Mouse (Mus musculus): Measurements from ENCODE around the gene Irgm1. TPM values are rescaled to one million over a fixed set of nuclear protein-coding genes. Genes with fewer than 3 reads are reported as not detected.

Gene Irgm1
- total and polyA plus RNA-seq, 2 experiments from 2014 or later = 15.0 to 34.7 TPM

DNA sequence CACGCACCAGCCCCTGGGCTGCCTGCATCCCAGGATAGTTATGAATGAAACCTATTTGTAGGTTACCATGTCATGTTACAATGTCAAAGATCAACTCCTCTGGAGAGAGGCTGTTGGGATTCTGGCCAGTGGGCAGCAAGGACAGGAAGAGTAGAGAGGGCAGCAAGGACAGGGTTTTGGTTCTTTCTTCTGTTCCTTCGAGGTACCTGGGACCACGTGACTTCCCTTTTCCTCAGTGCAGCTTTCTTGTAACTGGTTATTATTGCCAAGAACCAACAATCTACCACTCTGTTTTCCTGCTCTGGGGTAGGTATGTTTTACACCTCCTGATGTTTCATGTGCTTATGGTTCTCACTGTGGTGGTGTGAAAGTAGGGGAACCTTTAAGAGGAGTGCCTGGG is 7.7 kb downstream of the Irgm1 start:
- WGBS = 80% methylated on average over 3 of the region's 3 CpGs
- H3K9me3 ChIP-seq (replicated peaks; ENCODE audit: control insufficient read depth, low read length) = no peaks in the 10 kb centered on the region

DNA sequence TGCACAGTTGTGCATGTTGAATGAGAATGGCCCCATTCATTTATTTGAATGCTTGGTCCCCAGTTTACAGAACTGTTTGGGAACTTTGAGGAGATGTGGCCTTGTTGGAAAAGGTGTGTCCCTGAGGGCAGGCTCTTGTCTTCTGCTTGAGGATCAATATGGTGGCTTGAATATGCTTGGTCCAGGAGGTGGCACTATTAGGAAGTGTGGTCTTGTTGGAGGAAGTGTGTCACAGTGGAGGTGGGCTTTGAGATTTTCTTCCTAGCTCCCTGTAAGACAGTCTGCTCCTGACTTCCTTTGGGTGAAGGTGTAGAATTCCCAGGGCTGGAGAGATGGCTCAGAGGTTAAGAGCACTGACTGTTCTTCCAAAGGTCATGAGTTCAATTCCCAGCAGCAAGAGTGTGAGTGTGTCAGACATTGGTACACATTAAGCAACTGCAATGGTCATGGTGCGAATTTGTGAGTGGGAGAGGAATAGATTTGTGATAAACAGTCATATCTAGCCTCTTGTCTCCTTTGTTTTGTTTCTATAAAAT is 8.6 kb downstream of the Irgm1 start:
- WGBS = 68% methylated on average over 1 of the region's 1 CpGs
- DNase-seq (ENCODE audit: low spot score) = no peak

More for the DNA sequence above, 7.7 kb downstream of the Irgm1 start:
- DNase-seq (ENCODE audit: low spot score) (no peak), ATAC-seq (ENCODE audit: insufficient read depth, low read depth) (no peak)
- peaks cover under 1% of the 10 kb centered on the region; the same call in 1 of the 2 replicates for H3K4me1 ChIP-seq (ENCODE audit: control insufficient read depth, insufficient read depth)
- no peaks in the 10 kb centered on the region for H3K27me3 ChIP-seq (ENCODE audit: control insufficient read depth, insufficient read depth, low read length)
- no peak overlapping the region for H3K9ac ChIP-seq (replicated peaks; ENCODE audit: low read depth, low read length)
- no peak for TF ChIP-seq CTCF (IDR thresholded peaks at IDR 0.05; ENCODE audit: low read depth)
- no peak for TF ChIP-seq EP300 (IDR thresholded peaks at IDR 0.05; ENCODE audit: low read depth)
- peaks cover 19% of the 10 kb centered on the region for H3K36me3 ChIP-seq (replicated peaks; ENCODE audit: control insufficient read depth, insufficient read depth, low read length)
- H3K4me3 ChIP-seq (ENCODE audit: low read depth, low read length) = no peak overlapping the region
- H3K4me2 ChIP-seq (ENCODE audit: low read depth, low read length) = no peak overlapping the region
- H3K27ac ChIP-seq (ENCODE audit: low read depth) = no peak overlapping the region

DNA sequence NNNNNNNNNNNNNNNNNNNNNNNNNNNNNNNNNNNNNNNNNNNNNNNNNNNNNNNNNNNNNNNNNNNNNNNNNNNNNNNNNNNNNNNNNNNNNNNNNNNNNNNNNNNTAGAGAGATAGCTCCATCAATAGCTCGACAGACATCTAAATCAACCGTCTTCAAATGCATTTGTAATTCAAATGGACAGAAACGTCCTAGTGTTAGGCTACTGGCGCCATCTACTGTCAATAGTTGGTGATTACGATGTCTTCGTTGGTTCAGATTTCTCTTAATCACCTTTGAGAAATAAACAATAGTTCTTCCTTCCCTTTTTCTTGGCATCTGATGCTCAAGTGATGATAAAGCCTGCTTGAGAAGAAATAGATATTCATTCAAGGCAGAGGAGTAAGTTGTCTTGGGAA is 12.5 kb downstream of the Irgm1 start:
- Histone ChIP-seq H3K4me2 (ENCODE audit: low read depth, low read length) (peak overlapping the region; percentile 60; the same call in 1 of the 2 replicates), H3K27ac (ENCODE audit: low read depth) (no peak overlapping the region), H3K27me3 (ENCODE audit: control insufficient read depth, insufficient read depth, low read length) (no peaks in the 10 kb centered on the region), H3K9me3 (replicated peaks; ENCODE audit: control insufficient read depth, low read length) (no peaks in the 10 kb centered on the region), H3K4me3 (ENCODE audit: low read depth, low read length) (no peak overlapping the region), H3K4me1 (ENCODE audit: control insufficient read depth, insufficient read depth) (0 out of 2 replicates have a peak, but pooled peaks cover 4% of the 10 kb centered on the region), H3K9ac (replicated peaks; ENCODE audit: low read depth, low read length) (no peak overlapping the region), H3K36me3 (replicated peaks; ENCODE audit: control insufficient read depth, insufficient read depth, low read length) (no peaks in the 10 kb centered on the region)
- WGBS = under 1% methylated on average over 6 of the region's 6 CpGs
- TF ChIP-seq CTCF (IDR thresholded peaks at IDR 0.05; ENCODE audit: low read depth) (peak; percentile 89), EP300 (IDR thresholded peaks at IDR 0.05; ENCODE audit: low read depth) (no peak)
- ATAC-seq (ENCODE audit: insufficient read depth, low read depth) (no peak), DNase-seq (ENCODE audit: low spot score) (peak; percentile 54)

More for the DNA sequence above, 8.6 kb downstream of the Irgm1 start:
- peaks cover 19% of the 10 kb centered on the region for H3K36me3 ChIP-seq (replicated peaks; ENCODE audit: control insufficient read depth, insufficient read depth, low read length)
- H3K4me1 ChIP-seq (ENCODE audit: control insufficient read depth, insufficient read depth) = 0 out of 2 replicates have a peak, but pooled peaks cover 2% of the 10 kb centered on the region
- no peak for ATAC-seq (ENCODE audit: insufficient read depth, low read depth)
- no peak for TF ChIP-seq CTCF (IDR thresholded peaks at IDR 0.05; ENCODE audit: low read depth)
- no peak for TF ChIP-seq EP300 (IDR thresholded peaks at IDR 0.05; ENCODE audit: low read depth)
- no peaks in the 10 kb centered on the region for H3K27me3 ChIP-seq (ENCODE audit: control insufficient read depth, insufficient read depth, low read length)
- no peak overlapping the region for H3K4me2 ChIP-seq (ENCODE audit: low read depth, low read length)
- no peak overlapping the region for H3K4me3 ChIP-seq (ENCODE audit: low read depth, low read length)
- no peak overlapping the region for H3K27ac ChIP-seq (ENCODE audit: low read depth)
- no peak overlapping the region for H3K9ac ChIP-seq (replicated peaks; ENCODE audit: low read depth, low read length)
- no peaks in the 10 kb centered on the region for H3K9me3 ChIP-seq (replicated peaks; ENCODE audit: control insufficient read depth, low read length)

DNA sequence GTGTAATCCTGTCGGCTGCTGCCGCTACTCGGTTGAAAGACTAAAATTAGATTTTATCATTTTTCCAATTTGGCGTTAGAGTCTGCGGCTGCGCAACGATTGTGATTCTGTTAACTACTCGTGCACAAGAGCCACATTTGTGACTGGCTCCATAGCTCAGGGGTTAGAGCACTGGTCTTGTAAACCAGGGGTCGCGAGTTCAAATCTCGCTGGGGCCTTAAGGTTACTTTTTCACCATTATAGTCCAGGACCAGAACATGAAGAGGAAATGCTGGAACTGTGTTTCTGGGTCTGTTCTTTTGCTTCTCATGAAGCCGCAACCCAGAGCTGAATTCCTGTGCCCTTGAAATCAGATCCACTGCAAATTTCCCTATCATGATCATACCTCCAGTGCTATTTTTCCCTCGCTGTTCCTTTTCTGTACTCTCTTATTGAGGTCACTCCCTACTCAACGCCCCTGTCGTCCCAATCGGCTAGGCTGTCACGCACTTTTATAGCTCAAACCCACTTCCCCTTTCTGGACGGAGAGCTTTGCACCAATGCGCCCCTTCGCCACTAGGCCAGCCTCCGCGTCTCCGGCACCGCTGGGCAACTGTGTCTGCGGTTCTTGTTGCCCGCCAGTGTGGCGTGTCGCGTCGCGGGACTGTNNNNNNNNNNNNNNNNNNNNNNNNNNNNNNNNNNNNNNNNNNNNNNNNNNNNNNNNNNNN is 17.9 kb downstream of the Irgm1 start:
- ATAC-seq (ENCODE audit: insufficient read depth, low read depth) (peak; percentile 53), DNase-seq (ENCODE audit: low spot score) (peak; percentile 53)
- Histone ChIP-seq H3K27me3 (ENCODE audit: control insufficient read depth, insufficient read depth, low read length) (no peaks in the 10 kb centered on the region), H3K4me1 (ENCODE audit: control insufficient read depth, insufficient read depth) (0 out of 2 replicates have a peak, but pooled peaks cover 4% of the 10 kb centered on the region), H3K4me2 (ENCODE audit: low read depth, low read length) (peak overlapping the region; percentile 86), H3K36me3 (replicated peaks; ENCODE audit: control insufficient read depth, insufficient read depth, low read length) (no peaks in the 10 kb centered on the region), H3K9ac (replicated peaks; ENCODE audit: low read depth, low read length) (peak overlapping the region; percentile 27; the same call in 1 of the 2 replicates), H3K27ac (ENCODE audit: low read depth) (peak overlapping the region; percentile 21; the same call in 1 of the 2 replicates), H3K9me3 (replicated peaks; ENCODE audit: control insufficient read depth, low read length) (no peaks in the 10 kb centered on the region), H3K4me3 (ENCODE audit: low read depth, low read length) (peak overlapping the region; percentile 67)
- TF ChIP-seq EP300 (IDR thresholded peaks at IDR 0.05; ENCODE audit: low read depth) = no peak
- TF ChIP-seq CTCF (IDR thresholded peaks at IDR 0.05; ENCODE audit: low read depth) = no peak
- under 1% methylated on average over 31 of the region's 31 CpGs for WGBS

DNA sequence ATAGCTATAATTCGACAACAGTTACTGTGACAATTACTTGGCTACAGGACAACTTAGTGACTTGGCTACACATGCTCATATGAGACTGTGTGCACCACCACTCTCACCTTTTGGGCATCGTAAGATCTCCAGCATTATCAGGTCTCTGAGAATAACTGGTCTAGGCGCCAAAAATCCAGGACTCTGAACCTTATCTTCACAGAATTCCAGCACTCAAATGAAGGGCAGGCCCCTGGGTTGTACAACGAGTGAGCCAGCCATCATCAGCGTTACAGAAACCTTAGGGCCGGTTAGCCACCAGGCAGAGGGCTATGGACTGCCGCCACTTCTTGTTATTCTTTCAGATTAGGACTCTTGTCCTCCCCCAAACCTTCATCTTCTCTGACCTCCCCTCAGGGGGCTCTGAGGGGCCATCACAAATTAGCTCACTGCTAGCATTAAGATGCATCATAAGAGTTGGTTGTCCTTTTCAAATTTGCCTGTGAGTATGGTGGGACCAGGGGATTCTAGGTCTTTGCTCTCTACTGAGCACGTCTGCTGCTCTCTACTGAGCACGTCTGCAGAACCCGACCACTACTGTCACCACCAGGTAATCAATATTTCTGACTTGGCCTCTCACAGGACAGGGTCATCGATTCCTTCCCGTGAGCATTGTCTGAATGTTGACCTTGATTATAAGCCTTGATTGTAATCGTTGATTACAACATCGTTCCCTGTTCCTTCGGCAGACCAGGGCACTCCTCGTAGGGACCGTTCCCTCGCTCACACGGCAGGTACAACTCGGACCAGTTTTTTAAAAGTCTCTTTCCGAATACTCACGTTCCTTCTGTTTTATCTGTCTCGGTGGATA is 18.6 kb downstream of the Irgm1 start:
- no peaks in the 10 kb centered on the region for H3K36me3 ChIP-seq (replicated peaks; ENCODE audit: control insufficient read depth, insufficient read depth, low read length)
- DNase-seq (ENCODE audit: low spot score) = no peak
- H3K9ac ChIP-seq (replicated peaks; ENCODE audit: low read depth, low read length) = peak overlapping the region; percentile 27; the same call in 1 of the 2 replicates
- TF ChIP-seq EP300 (IDR thresholded peaks at IDR 0.05; ENCODE audit: low read depth) (no peak), CTCF (IDR thresholded peaks at IDR 0.05; ENCODE audit: low read depth) (no peak)
- no peaks in the 10 kb centered on the region for H3K27me3 ChIP-seq (ENCODE audit: control insufficient read depth, insufficient read depth, low read length)
- 0 out of 2 replicates have a peak, but pooled peaks cover 3% of the 10 kb centered on the region for H3K4me1 ChIP-seq (ENCODE audit: control insufficient read depth, insufficient read depth)
- H3K9me3 ChIP-seq (replicated peaks; ENCODE audit: control insufficient read depth, low read length) = no peaks in the 10 kb centered on the region
- H3K4me3 ChIP-seq (ENCODE audit: low read depth, low read length) = peak overlapping the region; percentile 67
- H3K4me2 ChIP-seq (ENCODE audit: low read depth, low read length) = peak overlapping the region; percentile 86
- no peak for ATAC-seq (ENCODE audit: insufficient read depth, low read depth)
- WGBS = 6% methylated on average over 23 of the region's 23 CpGs
- H3K27ac ChIP-seq (ENCODE audit: low read depth) = peak overlapping the region; percentile 33; the same call in 1 of the 2 replicates

All from heart, postnatal 0 days (tissue).